34 mouse cellular contexts compared by ENCODE assay signal in genomic region chr1:154018241-154018640, GRCm38 (mm10).
"Had no signal": no experiment of that assay in that cellular context is flagged by ENCODE, and none has a peak within 500 bp of the region (broad histone marks: within the 10 kb centered on the region; RNA-seq: fewer than 3 reads in every experiment).

No protein-coding gene starts in this region.

- H3K27ac ChIP-seq: heart, embryonic 13.5 days; heart, embryonic 15.5 days; hindbrain, embryonic 10.5 days; hindbrain, embryonic 12.5 days; hindbrain, embryonic 13.5 days; hindbrain, embryonic 14.5 days; hindbrain, embryonic 15.5 days; hindbrain, postnatal 0 days; intestine, embryonic 15.5 days; kidney, embryonic 15.5 days; kidney, postnatal 0 days; layer of hippocampus, adult 2 months; left cerebral cortex, adult 2 months had no signal

- H3K4me2 ChIP-seq: heart, embryonic 11.5 days; heart, embryonic 13.5 days; heart, embryonic 15.5 days; hindbrain, embryonic 12.5 days; hindbrain, embryonic 13.5 days; hindbrain, embryonic 14.5 days; hindbrain, embryonic 15.5 days; intestine, embryonic 15.5 days; kidney, embryonic 15.5 days had no signal

- H3K4me3 ChIP-seq: heart, embryonic 13.5 days; heart, embryonic 15.5 days; hindbrain, embryonic 10.5 days; hindbrain, embryonic 12.5 days; hindbrain, embryonic 13.5 days; hindbrain, embryonic 15.5 days; intestine, embryonic 15.5 days; kidney, embryonic 15.5 days; layer of hippocampus, adult 2 months; left cerebral cortex, adult 2 months had no signal

- H3K9me3 ChIP-seq: heart, embryonic 13.5 days; heart, embryonic 15.5 days; hindbrain, embryonic 10.5 days; hindbrain, embryonic 12.5 days; hindbrain, embryonic 13.5 days; hindbrain, embryonic 15.5 days; intestine, embryonic 15.5 days; kidney, embryonic 15.5 days had no signal

- H3K4me1 ChIP-seq: heart, embryonic 13.5 days; heart, embryonic 15.5 days; hindbrain, embryonic 10.5 days; hindbrain, embryonic 12.5 days; hindbrain, embryonic 13.5 days; hindbrain, embryonic 15.5 days; intestine, embryonic 15.5 days; kidney, embryonic 15.5 days had no signal

- H3K27me3 ChIP-seq: heart, embryonic 13.5 days; heart, embryonic 15.5 days; hindbrain, embryonic 12.5 days; hindbrain, embryonic 13.5 days; hindbrain, embryonic 15.5 days; intestine, embryonic 15.5 days; kidney, embryonic 15.5 days had no signal

- DNase-seq: heart, postnatal 10 days; heart, postnatal 14 days; heart, postnatal 36 days; heart, postnatal 4 days; kidney, adult 11 months; kidney, adult 18-20 months; kidney, adult 2 months; kidney, adult 8-10 months; kidney, adult 9 months; kidney, postnatal 10 days; kidney, postnatal 14 days; kidney, postnatal 25 days; kidney, postnatal 36 days; kidney, postnatal 4 days; layer of hippocampus, adult 9-11 months; layer of hippocampus, postnatal 36 days had no signal

- H3K36me3 ChIP-seq: heart, embryonic 13.5 days; heart, embryonic 15.5 days; hindbrain, embryonic 10.5 days; hindbrain, embryonic 12.5 days; hindbrain, embryonic 13.5 days; hindbrain, embryonic 15.5 days; intestine, embryonic 15.5 days; kidney, embryonic 15.5 days had no signal

- H3K9ac ChIP-seq: heart, embryonic 13.5 days; heart, embryonic 15.5 days; hindbrain, embryonic 12.5 days; hindbrain, embryonic 13.5 days; hindbrain, embryonic 14.5 days; hindbrain, embryonic 15.5 days; intestine, embryonic 15.5 days; kidney, embryonic 15.5 days had no signal

- ATAC-seq: hindbrain, embryonic 16.5 days; hindbrain, postnatal 0 days; inflammation-experienced regulatory T-cells, adult 6 months; intestine, embryonic 15.5 days; intestine, embryonic 16.5 days; intestine, postnatal 0 days had no signal
